Mouse (Mus musculus) macrophage (primary cell): ENCODE results near the gene Hoxd4. TPM values are rescaled to one million over a fixed set of nuclear protein-coding genes. Genes with fewer than 3 reads are reported as not detected.

Experiments used
- H3K27ac ChIP-seq: fragments of 350-480 bp; formaldehyde crosslinking; 2 replicates; pipeline ENCODE4 v1.9.0; 2021
- H3K36me3 ChIP-seq: fragments of 350-480 bp; formaldehyde crosslinking; 2 replicates; pipeline ENCODE4 v1.9.0; 2021; ENCODE audit errors: inconsistent target
- H3K4me3 ChIP-seq: fragments of 350-480 bp; formaldehyde crosslinking; 2 replicates; pipeline ENCODE4 v1.9.0; 2021; ENCODE audit errors: inconsistent target
- H3K79me2 ChIP-seq: fragments of 350-480 bp; formaldehyde crosslinking; 2 replicates; pipeline ENCODE4 v1.9.0; 2021; ENCODE audit errors: inconsistent target
- WGBS: methylation state at CpG from one replicate; pipeline ENCODE4 v1.1.7; 2026; ENCODE audit warnings: inconsistent platforms; ENCODE audit not compliant: missing documents; 5-methylcytosine and 5-hydroxymethylcytosine counted together
- polyA plus RNA-seq: library from polyadenylated mRNA; stranded (reverse); fragments of 250-400 nt; gene quantifications from 3 replicates; pipeline ENCODE4 v1.2.4, GENCODE M21; 2018; ENCODE audit warnings: inconsistent platforms

The Hoxd4 gene
- polyA plus RNA-seq, 1 experiment from 2014 or later = not detected

DNA sequence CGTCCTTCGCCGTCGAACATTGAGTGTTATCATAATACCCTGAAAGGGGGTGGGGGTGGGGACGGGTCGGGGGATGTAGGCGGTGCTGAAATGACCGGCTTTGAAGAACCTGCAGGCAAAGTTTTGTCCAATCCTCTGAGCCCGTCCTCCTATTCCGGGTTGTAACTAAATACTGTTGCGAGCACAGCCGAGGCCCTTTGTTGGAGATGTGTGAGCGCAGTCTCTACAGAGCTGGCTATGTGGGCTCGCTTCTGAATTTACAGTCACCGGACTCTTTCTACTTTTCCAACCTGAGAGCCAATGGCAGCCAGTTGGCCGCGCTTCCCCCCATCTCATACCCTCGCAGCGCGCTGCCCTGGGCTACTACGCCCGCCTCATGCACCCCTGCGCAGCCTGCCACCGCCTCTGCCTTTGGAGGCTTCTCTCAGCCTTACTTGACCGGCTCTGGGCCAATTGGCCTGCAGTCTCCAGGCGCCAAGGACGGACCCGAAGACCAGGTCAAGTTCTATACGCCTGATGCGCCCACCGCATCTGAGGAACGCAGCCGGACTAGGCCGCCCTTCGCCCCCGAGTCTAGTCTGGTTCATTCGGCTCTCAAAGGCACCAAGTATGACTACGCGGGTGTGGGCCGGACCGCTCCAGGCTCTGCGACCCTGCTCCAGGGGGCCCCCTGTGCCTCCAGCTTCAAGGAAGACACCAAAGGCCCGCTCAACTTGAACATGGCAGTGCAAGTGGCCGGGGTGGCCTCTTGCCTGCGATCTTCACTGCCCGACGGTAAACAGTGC is 36.7 kb upstream of the Hoxd4 start, which contains the start of gene Hoxd12:
Hoxd12 (plus strand) TSS at position 133 of the 785 bp plus-strand sequence.
- Histone ChIP-seq H3K79me2 (no peaks in the 10 kb centered on the region), H3K36me3 (no peaks in the 10 kb centered on the region), H3K4me3 (no peak within 1 kb of the TSS), H3K27ac (no peak within 1 kb of the TSS)
- WGBS = 11% methylated on average over 47 of the region's 47 CpGs

DNA sequence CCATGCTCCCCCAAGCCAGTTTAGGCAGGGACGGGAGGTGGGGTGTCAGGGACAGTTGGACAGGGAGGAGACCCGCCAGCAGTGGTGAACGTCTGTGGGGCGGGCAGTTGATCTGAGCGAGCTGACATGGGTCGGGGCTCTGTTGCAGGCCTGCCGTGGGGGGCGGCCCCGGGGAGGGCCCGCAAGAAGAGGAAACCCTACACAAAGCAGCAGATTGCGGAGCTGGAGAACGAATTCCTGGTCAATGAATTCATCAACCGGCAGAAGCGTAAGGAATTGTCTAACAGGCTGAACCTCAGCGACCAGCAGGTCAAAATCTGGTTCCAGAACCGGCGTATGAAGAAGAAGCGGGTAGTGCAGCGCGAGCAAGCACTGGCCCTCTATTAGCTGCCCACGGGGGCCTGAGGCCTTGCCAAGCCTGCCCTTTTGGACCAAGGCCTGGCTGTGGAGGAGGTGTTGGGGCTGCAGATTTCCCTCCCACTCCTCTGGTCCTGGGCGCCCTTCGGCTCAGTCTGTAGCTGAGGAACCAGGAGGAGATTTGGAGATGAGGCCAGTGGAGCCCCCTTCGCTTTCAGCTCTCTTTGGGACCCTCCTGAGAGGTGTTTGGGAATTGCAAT is 36.0 kb upstream of the Hoxd4 start:
- H3K27ac ChIP-seq = no peak overlapping the region
- no peak overlapping the region for H3K4me3 ChIP-seq
- 13% methylated on average over 23 of the region's 24 CpGs for WGBS
- no peaks in the 10 kb centered on the region for H3K79me2 ChIP-seq
- no peaks in the 10 kb centered on the region for H3K36me3 ChIP-seq

DNA sequence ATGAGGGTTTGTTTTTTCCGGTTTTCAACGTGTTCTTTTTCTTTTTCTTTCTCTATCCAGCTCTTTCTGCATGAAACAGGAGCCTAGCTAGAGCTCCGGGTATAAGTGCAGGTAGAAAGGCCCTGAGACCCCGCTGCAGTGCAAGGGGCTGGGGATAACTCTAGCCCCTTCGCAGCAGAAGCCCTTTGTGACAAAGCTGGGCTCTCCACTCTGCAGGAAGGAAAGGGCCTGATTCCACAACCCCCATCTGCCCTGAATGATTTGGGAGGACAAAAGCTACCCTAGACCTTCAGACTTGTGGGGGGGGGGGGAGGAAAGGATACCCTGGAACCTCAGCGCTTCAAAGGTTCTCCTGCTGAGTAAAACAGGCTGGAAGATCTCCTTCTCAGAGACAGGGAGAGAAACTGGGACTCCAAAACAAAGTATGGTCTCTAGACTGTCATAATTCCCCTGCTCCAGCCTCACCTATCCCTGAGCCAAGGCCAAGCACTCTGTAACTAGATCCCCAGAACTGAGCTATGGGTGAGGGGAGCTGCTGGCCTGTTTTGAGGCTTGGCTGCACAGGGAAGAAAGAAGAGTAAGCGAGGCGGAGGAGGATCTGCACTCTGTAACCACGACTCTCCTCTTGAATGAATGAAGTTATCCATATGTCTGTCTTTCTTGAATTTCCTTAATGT is 35.2 kb upstream of the Hoxd4 start:
- Histone ChIP-seq H3K79me2 (no peaks in the 10 kb centered on the region), H3K27ac (no peak overlapping the region), H3K36me3 (no peaks in the 10 kb centered on the region), H3K4me3 (no peak overlapping the region)
- 13% methylated on average over 9 of the region's 9 CpGs for WGBS

DNA sequence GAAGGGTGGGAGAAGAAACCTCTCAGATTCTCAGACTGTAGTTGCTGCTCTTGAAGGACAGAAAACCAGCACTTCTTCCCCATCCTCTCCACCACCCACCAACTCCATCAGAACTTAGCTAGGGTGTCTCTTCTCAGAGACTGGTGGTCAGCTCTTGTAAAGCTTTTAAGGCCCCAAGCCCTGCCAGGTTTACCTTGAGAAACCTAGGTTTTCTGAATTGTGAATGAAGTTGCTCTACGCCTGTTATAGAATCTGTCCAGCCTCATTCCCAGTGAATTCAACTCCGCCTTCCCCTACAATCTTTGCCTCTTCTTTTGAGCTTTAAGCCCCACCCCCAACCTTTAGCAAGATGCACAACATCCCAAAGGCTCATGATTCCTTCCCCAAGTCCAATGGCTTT is 34.6 kb upstream of the Hoxd4 start:
- no peak overlapping the region for H3K4me3 ChIP-seq
- WGBS = 46% methylated on average over 2 of the region's 2 CpGs
- H3K27ac ChIP-seq = no peak overlapping the region
- no peaks in the 10 kb centered on the region for H3K36me3 ChIP-seq
- no peaks in the 10 kb centered on the region for H3K79me2 ChIP-seq

DNA sequence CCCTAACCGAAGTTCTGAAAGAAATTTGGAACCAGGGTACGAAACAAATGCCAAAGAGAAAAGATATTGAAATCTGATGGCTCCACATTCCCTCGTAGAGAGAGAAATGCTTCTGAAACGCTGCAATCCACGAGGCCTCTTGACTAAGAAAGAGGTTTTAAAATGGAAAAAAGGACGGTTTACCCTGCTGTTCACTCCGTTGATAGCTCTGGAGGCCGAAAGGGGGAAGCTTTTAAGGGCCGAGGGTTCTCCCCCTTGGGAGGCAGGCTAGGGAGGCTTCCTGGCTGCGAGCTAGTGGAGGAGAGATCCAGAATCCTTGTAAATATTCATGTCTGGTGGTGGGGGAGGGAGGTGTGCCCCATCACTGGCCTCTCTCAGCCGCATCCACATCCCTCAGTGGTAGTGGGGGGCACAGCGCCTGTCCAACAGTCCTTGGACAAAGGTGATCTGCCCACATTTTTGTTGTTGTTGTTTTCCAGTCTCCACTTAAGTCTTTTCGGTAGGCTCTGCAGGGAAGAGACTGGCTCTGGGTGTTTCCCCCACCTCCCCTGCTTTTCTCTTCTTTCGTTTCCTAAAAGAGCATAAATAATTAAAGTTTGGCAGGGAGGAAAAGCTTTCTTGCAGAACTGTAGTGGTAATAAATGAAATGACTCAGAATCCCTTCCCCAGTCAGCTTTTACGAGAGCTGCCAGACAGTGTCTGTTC is 32.7 kb upstream of the Hoxd4 start, which contains the start of gene Hoxd11:
Hoxd11 (plus strand) TSS at position 667 of the 705 bp plus-strand sequence.
- no peaks in the 10 kb centered on the region for H3K79me2 ChIP-seq
- no peak within 1 kb of the TSS for H3K4me3 ChIP-seq
- no peak within 1 kb of the TSS for H3K27ac ChIP-seq
- WGBS = 5% methylated on average over 15 of the region's 15 CpGs
- no peaks in the 10 kb centered on the region for H3K36me3 ChIP-seq

DNA sequence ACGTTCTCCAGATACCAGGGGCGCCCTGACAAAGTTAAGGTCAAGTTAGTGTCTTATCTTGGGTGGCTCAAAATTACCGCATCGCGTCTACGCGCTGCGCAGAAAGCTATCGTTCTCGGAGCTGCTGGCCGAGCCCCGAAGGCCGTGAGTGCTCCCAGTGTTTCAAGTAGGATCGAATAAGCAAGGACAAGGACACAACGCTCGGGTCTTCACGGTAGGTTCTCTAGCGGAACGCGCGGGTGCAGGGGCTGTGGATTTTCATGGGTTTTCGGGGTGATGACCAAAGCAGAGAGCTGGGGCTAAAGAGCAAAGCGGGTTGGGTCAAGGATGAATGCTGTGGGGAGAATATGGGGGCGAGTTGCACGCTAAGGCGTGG is 32.1 kb upstream of the Hoxd4 start:
- whole genome bisulfite sequencing = 4% methylated on average over 26 of the region's 26 CpGs
- Histone ChIP-seq H3K4me3 (no peak overlapping the region), H3K27ac (no peak overlapping the region), H3K36me3 (no peaks in the 10 kb centered on the region), H3K79me2 (no peaks in the 10 kb centered on the region)

DNA sequence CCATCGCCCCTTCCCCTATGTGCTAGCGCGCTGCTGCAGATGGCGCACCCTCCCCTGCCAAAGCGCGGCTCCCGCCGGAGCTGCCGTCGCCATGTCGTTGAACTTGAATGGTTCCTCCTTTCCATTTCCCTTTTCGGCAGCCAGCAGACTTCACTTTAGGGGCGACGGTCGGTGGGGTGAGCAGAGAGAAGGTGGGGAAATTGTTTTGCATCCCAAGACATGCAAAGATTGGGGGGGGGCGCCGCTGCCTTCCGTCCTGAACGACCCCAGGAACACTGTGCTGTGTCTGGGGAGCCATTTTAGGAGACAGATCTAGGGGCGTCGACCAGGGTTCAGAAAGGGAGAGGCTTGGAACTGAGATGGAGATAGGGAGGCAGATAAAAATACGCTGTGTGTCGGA is 31.7 kb upstream of the Hoxd4 start:
- no peaks in the 10 kb centered on the region for H3K79me2 ChIP-seq
- no peak overlapping the region for H3K4me3 ChIP-seq
- 7% methylated on average over 23 of the region's 23 CpGs for WGBS
- no peaks in the 10 kb centered on the region for H3K36me3 ChIP-seq
- no peak overlapping the region for H3K27ac ChIP-seq

DNA sequence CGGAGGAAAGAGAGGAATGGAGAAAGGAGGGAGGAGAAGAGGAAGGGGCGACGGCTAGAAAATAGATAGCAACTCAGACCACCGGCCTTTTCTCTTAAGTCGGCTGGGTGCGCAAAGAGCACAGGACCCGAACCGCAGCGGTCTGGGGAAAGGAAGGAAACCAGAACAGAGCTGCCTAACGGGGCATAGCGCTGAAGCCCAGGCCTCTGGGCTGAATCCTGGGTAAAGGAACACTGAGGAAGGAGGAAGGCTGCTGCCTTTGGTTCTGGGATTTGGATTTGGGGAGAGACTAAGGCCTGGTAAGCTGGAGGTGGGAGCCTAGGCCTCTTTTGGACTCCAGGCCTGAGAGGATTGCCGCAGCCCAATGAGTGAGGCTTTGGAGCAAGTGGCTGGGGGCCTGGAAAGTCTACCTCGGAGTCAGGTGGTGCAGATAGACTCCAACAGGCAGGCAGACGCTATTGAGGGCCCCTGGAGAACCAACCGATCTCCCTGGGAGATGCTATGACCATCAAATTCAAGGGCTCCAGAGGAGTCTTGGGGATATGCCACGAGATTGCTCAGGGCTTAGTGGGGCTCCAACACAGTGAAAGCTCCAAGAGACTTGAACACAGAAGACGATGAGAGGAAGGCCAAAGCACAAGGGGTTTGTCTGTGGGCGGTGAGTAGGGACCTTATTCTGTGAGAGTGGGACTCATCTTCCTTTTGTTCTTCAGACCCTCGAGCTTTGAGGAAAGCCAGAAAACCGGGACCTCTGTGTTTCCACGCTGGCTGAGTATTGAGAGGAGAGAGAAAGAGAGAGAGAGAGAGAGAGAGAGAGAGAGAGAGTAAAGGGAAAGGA is 30.9 kb upstream of the Hoxd4 start:
- Histone ChIP-seq H3K79me2 (no peaks in the 10 kb centered on the region), H3K4me3 (no peak overlapping the region), H3K27ac (no peak overlapping the region), H3K36me3 (no peaks in the 10 kb centered on the region)
- 8% methylated on average over 21 of the region's 21 CpGs for WGBS

DNA sequence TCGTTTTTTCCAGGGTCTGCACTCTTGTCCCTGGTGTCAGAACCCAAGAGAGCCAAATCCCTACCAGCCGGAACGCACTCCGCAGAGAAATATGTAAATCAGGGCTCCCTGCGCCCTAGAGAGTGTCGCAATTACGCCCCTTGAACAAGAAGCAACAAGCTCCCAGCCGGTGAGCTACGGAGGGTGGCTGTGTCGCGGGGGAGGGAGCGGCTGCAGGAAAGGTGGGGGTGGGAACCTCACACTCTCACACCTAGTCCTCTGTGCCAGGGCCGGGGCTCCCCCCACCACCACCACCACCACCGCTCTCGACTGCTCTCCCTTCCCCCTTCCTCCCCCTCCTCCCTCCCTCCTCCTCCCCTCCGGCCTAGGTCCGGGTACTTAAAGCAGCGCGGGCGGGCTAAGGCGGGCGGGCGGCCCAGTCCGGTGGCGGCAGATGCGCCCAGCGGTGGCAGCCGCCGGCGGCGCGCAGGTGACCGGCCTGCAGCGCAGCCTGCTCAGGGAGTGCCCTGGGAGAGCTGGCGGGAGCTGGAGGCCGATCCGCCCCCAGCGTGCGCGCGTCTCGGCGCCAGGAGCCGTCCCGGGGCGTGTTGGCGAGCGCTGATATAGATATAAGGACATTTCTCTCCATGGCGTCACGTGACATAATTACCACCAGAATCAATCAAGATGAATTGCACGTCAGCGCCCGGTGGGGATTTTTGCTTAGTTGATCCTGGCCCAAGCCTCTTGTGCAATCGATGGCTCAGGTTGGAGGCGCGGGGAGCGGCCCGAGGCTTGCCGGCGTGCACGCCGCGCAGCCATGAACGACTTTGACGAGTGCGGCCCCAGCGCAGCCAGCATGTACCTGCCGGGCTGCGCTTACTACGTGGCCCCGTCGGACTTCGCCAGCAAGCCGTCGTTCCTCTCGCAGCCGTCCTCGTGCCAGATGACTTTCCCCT is 29.9 kb upstream of the Hoxd4 start:
- Histone ChIP-seq H3K27ac (no peak overlapping the region), H3K4me3 (no peak overlapping the region), H3K36me3 (no peaks in the 10 kb centered on the region), H3K79me2 (no peaks in the 10 kb centered on the region)
- WGBS = 6% methylated on average over 75 of the region's 78 CpGs

DNA sequence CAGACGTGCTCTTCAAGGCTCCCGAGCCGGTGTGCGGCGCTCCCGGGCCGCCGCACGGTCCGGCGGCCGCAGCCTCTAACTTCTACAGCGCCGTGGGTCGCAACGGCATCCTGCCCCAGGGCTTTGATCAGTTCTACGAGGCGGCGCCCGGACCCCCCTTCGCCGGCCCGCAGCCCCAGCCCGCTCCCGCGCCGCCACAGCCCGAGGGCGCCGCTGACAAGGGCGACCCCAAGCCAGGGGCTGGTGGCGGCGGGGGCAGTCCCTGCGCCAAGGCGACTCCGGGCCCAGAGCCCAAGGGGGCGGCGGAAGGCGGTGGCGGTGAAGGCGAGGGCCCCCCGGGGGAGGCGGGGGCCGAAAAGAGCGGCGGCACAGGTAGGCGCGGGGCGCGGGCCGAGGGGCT is 28.9 kb upstream of the Hoxd4 start:
- no peak overlapping the region for H3K27ac ChIP-seq
- H3K4me3 ChIP-seq = no peak overlapping the region
- H3K36me3 ChIP-seq = no peaks in the 10 kb centered on the region
- no peaks in the 10 kb centered on the region for H3K79me2 ChIP-seq
- 4% methylated on average over 39 of the region's 51 CpGs for WGBS

DNA sequence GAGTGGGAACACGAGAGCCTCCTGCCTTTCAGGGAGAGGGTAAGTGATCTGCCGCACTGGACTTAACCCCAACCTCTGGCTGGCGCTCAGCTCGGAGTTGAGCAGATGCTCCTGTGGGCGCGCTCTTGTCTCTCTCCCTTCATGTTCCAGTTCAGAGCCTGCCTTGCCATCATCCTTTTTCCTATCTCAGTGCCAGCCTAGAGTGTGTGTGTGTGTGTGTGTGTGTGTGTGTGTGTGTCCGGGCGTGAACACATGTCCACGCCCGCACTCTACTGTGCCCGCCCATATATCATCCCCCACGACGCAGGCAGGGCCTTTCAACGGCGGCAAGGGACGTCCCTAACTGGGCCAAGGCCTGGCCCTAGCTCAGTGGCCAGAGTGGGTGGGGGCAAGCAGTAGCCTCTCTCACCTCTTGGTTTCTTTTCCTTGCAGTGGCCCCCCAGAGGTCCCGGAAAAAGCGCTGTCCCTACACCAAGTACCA is 28.2 kb upstream of the Hoxd4 start:
- H3K79me2 ChIP-seq = no peaks in the 10 kb centered on the region
- no peak overlapping the region for H3K4me3 ChIP-seq
- H3K27ac ChIP-seq = no peak overlapping the region
- WGBS = 8% methylated on average over 18 of the region's 18 CpGs
- H3K36me3 ChIP-seq = no peaks in the 10 kb centered on the region

DNA sequence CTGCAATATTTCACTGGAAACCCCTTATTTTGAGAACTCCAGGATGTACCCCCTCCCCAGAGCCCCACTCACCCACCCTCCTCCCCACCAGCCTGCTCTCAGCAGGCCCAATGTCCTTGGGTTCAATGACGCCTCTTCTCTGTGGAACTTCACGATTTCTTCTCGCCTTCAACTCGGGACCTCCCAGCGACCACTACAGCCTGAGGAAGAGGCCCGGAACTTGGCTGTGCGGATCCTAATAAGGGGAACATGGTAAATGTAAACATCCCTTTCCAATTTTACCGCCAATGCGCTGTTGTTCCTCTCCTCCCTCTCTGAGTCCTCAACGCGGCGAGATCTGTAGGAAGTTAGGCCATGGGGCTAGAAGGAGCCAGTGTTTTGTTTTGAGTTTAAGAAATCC is 27.6 kb upstream of the Hoxd4 start:
- no peaks in the 10 kb centered on the region for H3K36me3 ChIP-seq
- no peak overlapping the region for H3K4me3 ChIP-seq
- no peaks in the 10 kb centered on the region for H3K79me2 ChIP-seq
- WGBS = 8% methylated on average over 12 of the region's 12 CpGs
- no peak overlapping the region for H3K27ac ChIP-seq

DNA sequence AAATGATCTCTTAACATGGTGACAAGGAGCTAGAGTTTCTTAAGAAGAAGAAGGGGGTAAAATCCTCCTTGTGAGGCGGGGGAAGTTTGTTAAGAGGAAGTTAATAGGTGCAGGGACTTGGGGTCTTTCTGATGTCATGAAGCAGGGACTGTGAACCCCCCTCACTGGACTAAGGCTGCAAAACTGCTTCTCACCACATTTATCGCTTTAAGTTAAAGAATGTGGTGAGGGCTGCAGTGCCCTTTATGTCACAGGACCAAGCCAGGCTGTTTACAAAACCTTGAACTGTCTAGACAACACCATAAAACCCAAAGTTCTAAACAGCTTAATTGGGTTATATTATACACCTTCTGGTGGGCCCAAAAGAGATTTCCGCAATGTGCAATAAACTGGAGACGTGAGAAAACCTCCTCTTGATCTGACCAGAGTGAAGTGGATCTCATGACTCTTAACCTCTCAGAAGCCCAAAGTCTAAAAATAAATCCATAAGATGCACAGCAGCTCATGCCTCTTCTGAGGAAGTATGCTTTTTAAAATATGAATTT is 26.6 kb upstream of the Hoxd4 start:
- no peaks in the 10 kb centered on the region for H3K36me3 ChIP-seq
- H3K79me2 ChIP-seq = no peaks in the 10 kb centered on the region
- 41% methylated on average over 4 of the region's 4 CpGs for WGBS
- H3K27ac ChIP-seq = no peak overlapping the region
- no peak overlapping the region for H3K4me3 ChIP-seq
